Mouse (Mus musculus) G1E-ER4 (cell line): ENCODE measurements around the gene C130032M10Rik. TPM values are rescaled to one million over a fixed set of nuclear protein-coding genes. Genes with fewer than 3 reads are reported as not detected.
A peak's percentile ranks its signal among the peaks of the same experiment; 100 is the strongest.

Source experiments
- GATA1 ChIP-seq: IDR thresholded peaks from one replicate; pipeline ENCODE4 v1.8.0; 2012; ENCODE audit warnings: low read length, inconsistent platforms
- polyA plus RNA-seq: library from polyadenylated mRNA; stranded (reverse); fragments of >175 nt; gene quantifications from 2 replicates; pipeline ENCODE4 v1.2.3, GENCODE M21; 2012

C130032M10Rik gene
- not detected in 2 replicates for polyA plus RNA-seq

DNA sequence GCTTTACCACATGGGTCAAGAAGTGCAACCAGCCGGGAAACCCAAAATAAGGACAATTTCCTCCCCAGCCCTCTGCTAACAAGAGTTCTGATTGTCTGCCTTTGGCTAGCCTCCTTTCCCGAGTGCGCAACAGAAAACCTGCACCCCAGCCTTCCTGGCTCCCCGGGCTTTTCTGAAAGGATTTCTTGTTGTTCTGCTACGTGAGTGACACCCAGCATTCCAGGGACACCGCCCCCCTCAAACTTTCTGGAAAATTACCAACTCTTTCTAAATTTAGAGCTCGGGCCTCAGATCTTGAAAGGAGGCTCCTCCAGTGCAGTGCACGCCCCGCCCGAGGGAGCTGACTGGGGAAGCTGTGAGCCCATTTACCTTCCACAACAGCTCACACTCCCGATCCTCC is at the start of gene C130032M10Rik:
Gene C130032M10Rik, plus strand, starts transcription at position 334 of the 400 bp plus-strand sequence.
- TF ChIP-seq GATA1 = no peak

DNA sequence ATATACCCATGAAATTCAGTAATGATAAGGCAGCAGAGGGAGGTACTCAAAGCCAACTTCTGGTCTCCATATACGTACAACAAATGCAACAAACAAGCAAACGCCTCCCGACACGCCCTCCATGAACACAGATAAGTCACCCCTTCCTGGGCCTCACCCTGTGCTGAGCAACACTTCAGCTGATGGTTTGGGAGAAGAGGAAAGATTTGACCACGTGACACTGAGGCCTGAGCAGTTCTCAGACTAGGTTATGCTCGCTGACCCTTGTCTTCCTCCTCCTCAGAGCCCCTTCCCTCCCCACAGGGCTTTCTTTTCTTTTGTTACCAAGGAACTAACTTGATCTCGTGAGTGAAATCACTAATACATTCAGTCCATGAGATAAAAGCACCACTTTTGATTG is 48.6 kb upstream of the C130032M10Rik start:
- no peak for TF ChIP-seq GATA1

GRCm38 (mm10) chr9:114468217-114468616 is 47.3 kb upstream of the C130032M10Rik start:
- TF ChIP-seq GATA1 = no peak

GRCm38 (mm10) chr9:114468701-114469100 is 46.8 kb upstream of the C130032M10Rik start:
- no peak for TF ChIP-seq GATA1

DNA sequence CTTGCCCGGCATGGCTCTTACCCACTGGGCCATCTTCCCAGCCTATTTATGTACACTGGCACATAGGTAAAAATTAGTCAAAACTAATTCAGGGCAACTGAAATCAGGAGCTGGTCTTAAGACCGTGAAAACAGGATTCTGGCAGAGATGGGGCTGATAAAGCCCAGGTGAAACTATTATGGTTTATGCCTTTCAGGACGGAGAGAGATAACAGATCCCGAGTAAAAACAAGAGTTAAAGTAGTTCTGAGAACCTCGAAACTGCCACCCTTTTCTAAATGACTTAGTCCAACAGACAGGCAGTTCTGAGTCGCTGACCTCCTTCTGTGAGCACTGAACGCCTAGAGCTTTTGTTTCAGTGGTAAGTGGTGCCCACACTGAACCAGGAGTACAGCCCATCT is 43.6 kb upstream of the C130032M10Rik start:
- no peak for TF ChIP-seq GATA1

DNA sequence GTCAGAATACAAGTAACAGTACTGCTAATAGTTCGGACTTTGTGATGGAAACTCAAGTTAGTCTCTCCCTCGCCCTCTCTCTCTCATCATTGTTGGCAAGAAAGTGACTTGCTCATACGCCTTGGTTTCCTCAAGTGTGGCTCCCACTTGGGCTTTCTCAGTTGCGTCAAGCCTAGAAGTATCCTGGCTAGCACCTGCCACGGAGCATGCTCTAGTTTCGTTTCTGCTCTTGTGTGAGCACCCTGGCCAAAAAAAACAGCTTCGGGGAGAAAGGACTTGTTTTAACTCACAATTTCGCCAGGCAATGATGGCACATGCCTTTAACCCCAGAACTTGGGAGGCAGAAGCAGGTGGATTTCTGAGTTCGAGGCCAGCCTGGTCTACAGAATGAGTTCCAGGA is 38.5 kb upstream of the C130032M10Rik start:
- TF ChIP-seq GATA1 = no peak

DNA sequence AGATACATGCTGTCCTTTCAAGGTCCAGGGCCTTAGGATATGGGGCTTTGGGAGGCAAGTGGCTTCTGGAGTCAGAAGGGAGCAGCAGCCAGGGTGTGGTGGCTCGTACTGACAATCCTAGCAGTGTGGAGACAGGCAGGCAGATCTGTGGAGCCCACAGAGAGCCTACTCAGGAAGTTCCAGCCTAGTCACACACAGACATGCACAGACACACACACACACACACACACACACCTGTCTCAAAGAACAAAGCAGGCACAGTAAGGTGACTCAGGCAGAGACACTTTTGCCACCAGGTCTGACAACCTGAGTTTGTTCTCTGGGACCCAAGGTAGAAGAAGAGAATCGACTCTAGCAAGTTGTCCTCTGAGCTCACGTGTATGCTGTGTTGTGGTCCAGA is 34.6 kb upstream of the C130032M10Rik start:
- TF ChIP-seq GATA1 = no peak

DNA sequence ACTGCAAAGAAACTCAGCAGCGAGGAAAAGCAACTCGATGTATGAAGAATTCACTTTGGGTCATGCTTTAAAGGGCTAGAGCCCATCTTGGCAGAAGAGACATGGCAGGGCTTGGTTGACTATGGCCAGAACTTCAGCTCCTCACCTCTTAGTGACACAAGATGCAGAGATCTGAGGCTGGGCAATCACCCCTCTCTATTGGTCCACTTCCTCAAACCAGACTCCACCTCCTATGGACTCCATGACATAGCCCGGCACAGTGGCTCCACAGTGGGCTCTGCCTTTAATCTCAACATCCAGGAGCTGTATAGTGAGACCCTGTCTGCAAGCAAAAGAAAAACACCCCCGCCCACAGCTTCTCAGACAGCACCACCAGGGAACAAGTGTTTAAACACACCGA is 30.7 kb upstream of the C130032M10Rik start:
- no peak for TF ChIP-seq GATA1

- TF ChIP-seq GATA1 = no peak
These were observed 28.7 kb upstream of the C130032M10Rik start for GRCm38 (mm10) chr9:114486808-114487207.

- no peak for TF ChIP-seq GATA1
These were observed 27.8 kb upstream of the C130032M10Rik start for GRCm38 (mm10) chr9:114487481-114488258.

GRCm38 (mm10) chr9:114496469-114496868 is 19.0 kb upstream of the C130032M10Rik start:
- TF ChIP-seq GATA1 = no peak

- TF ChIP-seq GATA1 = no peak
These were observed 17.3 kb upstream of the C130032M10Rik start for GRCm38 (mm10) chr9:114498218-114498617.

DNA sequence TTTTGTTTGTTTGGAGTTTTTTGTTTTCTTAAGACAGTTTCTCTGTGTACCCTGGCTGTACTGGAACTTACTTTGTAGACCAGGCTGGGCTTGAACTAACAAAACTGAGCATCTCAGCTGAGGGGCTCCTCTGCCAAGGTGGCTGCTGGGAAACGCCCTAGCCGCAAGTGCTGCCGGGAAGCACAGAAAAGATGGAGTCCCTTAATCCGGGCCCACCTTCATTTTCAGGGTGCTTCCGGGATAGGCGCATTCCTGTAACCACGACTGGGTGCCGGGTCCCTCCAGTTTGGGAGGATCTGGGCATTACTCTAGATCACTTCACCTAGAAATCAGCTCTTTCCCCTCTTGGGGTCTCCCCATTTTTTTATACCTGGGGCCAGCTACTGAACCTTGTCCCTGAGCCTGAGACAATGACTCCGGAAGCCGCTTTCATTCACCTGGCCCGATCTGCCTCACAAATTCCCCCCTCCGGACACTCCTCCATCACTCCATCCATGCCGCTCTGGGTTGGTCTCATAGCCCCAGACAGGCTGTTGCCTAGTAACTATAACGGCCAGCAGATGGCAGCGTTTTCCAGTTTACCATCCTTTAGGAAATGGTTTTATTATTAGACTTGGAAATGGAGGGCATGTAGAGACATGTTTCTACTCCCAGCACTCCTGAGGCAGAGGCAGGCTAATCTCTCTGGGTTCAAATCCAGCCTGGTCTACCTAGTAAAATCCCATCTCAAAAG is 15.5 kb upstream of the C130032M10Rik start:
- TF ChIP-seq GATA1 = no peak

- TF ChIP-seq GATA1 = peak; percentile 31
These were observed 14.4 kb upstream of the C130032M10Rik start for GRCm38 (mm10) chr9:114501111-114501510.

GRCm38 (mm10) chr9:114501913-114502312 is 13.6 kb upstream of the C130032M10Rik start:
- no peak for TF ChIP-seq GATA1

- peak; percentile 44 for TF ChIP-seq GATA1
These were observed 12.6 kb upstream of the C130032M10Rik start for GRCm38 (mm10) chr9:114502711-114503427.
